Mouse (Mus musculus): ENCODE results near the gene Ssh2. TPM values are rescaled to one million over a fixed set of nuclear protein-coding genes. Genes with fewer than 3 reads are reported as not detected.
"Not testable (repeated sequence)": the region's sequence is repeated elsewhere in the genome, so short reads cannot be mapped to it uniquely, and the experiment has no call there.

Ssh2 gene
- polyA plus RNA-seq, 1 experiment from 2014 or later, result 7.4 TPM

GRCm38 (mm10) chr11:77381174-77381573 lies 165.1 kb downstream of the Ssh2 start:
- Histone ChIP-seq H3K4me1 (ENCODE audit: insufficient read depth, low read length) (no peaks in the 10 kb centered on the region), H3K4me2 (replicated peaks; ENCODE audit: low read depth, low read length) (no peak overlapping the region), H3K27me3 (ENCODE audit: insufficient read depth, low read length) (no peaks in the 10 kb centered on the region), H3K9ac (replicated peaks; ENCODE audit: low read length) (no peak overlapping the region), H3K9me3 (ENCODE audit: low read length) (no peaks in the 10 kb centered on the region), H3K27ac (ENCODE audit: low read length) (no peak overlapping the region), H3K36me3 (ENCODE audit: insufficient read depth, low read length) (no peaks in the 10 kb centered on the region), H3K4me3 (ENCODE audit: low read length) (no peak overlapping the region)
- WGBS, result 90% methylated on average over 3 of the region's 3 CpGs
- ATAC-seq (ENCODE audit: low FRiP score, low TSS enrichment), result no peak

DNA sequence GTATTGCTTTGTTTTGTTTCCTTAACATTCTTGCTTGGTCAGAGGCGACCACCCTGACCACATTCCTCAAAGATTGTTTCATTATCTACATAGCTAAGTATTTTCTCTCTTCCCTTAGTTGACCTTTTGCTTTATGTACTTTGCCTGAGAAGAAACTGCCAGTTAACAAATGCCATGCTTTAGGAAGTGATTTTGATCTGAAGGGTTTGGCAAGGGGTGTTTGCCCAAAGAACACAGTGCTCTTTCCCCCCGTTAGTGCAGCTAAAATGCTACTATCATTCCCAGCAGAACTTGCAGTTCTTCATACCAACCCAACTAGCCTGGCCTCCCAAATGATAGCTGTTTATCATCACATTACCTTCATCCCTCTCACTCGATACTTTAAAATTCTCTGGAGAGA lies 168.1 kb downstream of the Ssh2 start:
- no peaks in the 10 kb centered on the region for H3K4me1 ChIP-seq (ENCODE audit: insufficient read depth, low read length)
- no peak overlapping the region for H3K4me2 ChIP-seq (replicated peaks; ENCODE audit: low read depth, low read length)
- H3K27ac ChIP-seq (ENCODE audit: low read length), result no peak overlapping the region
- H3K27me3 ChIP-seq (ENCODE audit: insufficient read depth, low read length), result no peaks in the 10 kb centered on the region
- ATAC-seq (ENCODE audit: low FRiP score, low TSS enrichment), result no peak
- H3K9ac ChIP-seq (replicated peaks; ENCODE audit: low read length), result no peak overlapping the region
- no peak overlapping the region for H3K4me3 ChIP-seq (ENCODE audit: low read length)
- H3K9me3 ChIP-seq (ENCODE audit: low read length), result no peaks in the 10 kb centered on the region
- H3K36me3 ChIP-seq (ENCODE audit: insufficient read depth, low read length), result no peaks in the 10 kb centered on the region
- WGBS, result 83% methylated on average over 3 of the region's 3 CpGs

- 47% methylated on average over 3 of the region's 3 CpGs for WGBS
- H3K9me3 ChIP-seq (ENCODE audit: low read length), result no peaks in the 10 kb centered on the region
- H3K4me3 ChIP-seq (ENCODE audit: low read length), result no peak overlapping the region
- H3K4me1 ChIP-seq (ENCODE audit: insufficient read depth, low read length), result no peaks in the 10 kb centered on the region
- no peaks in the 10 kb centered on the region for H3K27me3 ChIP-seq (ENCODE audit: insufficient read depth, low read length)
- H3K36me3 ChIP-seq (ENCODE audit: insufficient read depth, low read length), result no peaks in the 10 kb centered on the region
- H3K9ac ChIP-seq (replicated peaks; ENCODE audit: low read length), result no peak overlapping the region
- H3K4me2 ChIP-seq (replicated peaks; ENCODE audit: low read depth, low read length), result no peak overlapping the region
- no peak for ATAC-seq (ENCODE audit: low FRiP score, low TSS enrichment)
- H3K27ac ChIP-seq (ENCODE audit: low read length), result no peak overlapping the region
These were observed 169.9 kb downstream of the Ssh2 start for GRCm38 (mm10) chr11:77385706-77386690.

GRCm38 (mm10) chr11:77388197-77388596 lies 172.1 kb downstream of the Ssh2 start:
- H3K4me1 ChIP-seq (ENCODE audit: insufficient read depth, low read length); H3K27ac ChIP-seq (ENCODE audit: low read length); H3K4me3 ChIP-seq (ENCODE audit: low read length); H3K4me2 ChIP-seq (replicated peaks; ENCODE audit: low read depth, low read length); H3K9me3 ChIP-seq (ENCODE audit: low read length); ATAC-seq (ENCODE audit: low FRiP score, low TSS enrichment); H3K36me3 ChIP-seq (ENCODE audit: insufficient read depth, low read length); H3K9ac ChIP-seq (replicated peaks; ENCODE audit: low read length); H3K27me3 ChIP-seq (ENCODE audit: insufficient read depth, low read length): not testable (repeated sequence)
- WGBS, result 84% methylated on average over 3 of the region's 3 CpGs

GRCm38 (mm10) chr11:77395539-77395938 lies 179.5 kb downstream of the Ssh2 start:
- Histone ChIP-seq H3K4me2 (replicated peaks; ENCODE audit: low read depth, low read length) (no peak overlapping the region), H3K27me3 (ENCODE audit: insufficient read depth, low read length) (no peaks in the 10 kb centered on the region), H3K4me3 (ENCODE audit: low read length) (no peak overlapping the region), H3K4me1 (ENCODE audit: insufficient read depth, low read length) (no peaks in the 10 kb centered on the region), H3K36me3 (ENCODE audit: insufficient read depth, low read length) (0 out of 2 replicates have a peak, but pooled peaks cover 3% of the 10 kb centered on the region), H3K9me3 (ENCODE audit: low read length) (no peaks in the 10 kb centered on the region), H3K27ac (ENCODE audit: low read length) (no peak overlapping the region), H3K9ac (replicated peaks; ENCODE audit: low read length) (no peak overlapping the region)
- ATAC-seq (ENCODE audit: low FRiP score, low TSS enrichment), result no peak
- 85% methylated on average over 2 of the region's 2 CpGs for WGBS

- 84% methylated on average over 2 of the region's 2 CpGs for WGBS
- ATAC-seq (ENCODE audit: low FRiP score, low TSS enrichment), result no peak
These were observed 186.4 kb downstream of the Ssh2 start for GRCm38 (mm10) chr11:77402508-77402907.

GRCm38 (mm10) chr11:77406329-77406728 lies 190.2 kb downstream of the Ssh2 start:
- H3K4me3 ChIP-seq (ENCODE audit: low read length), result no peak overlapping the region
- peaks cover 3% of the 10 kb centered on the region; the same call in 1 of the 2 replicates for H3K36me3 ChIP-seq (ENCODE audit: insufficient read depth, low read length)
- no peak overlapping the region for H3K9ac ChIP-seq (replicated peaks; ENCODE audit: low read length)
- no peaks in the 10 kb centered on the region for H3K4me1 ChIP-seq (ENCODE audit: insufficient read depth, low read length)
- no peak overlapping the region for H3K27ac ChIP-seq (ENCODE audit: low read length)
- ATAC-seq (ENCODE audit: low FRiP score, low TSS enrichment), result no peak
- no peaks in the 10 kb centered on the region for H3K9me3 ChIP-seq (ENCODE audit: low read length)
- H3K4me2 ChIP-seq (replicated peaks; ENCODE audit: low read depth, low read length), result no peak overlapping the region
- H3K27me3 ChIP-seq (ENCODE audit: insufficient read depth, low read length), result no peaks in the 10 kb centered on the region
- WGBS, result 78% methylated on average over 2 of the region's 2 CpGs

More at GRCm38 (mm10) chr11:77402508-77402907, 186.4 kb downstream of the Ssh2 start:
- no peaks in the 10 kb centered on the region for H3K27me3 ChIP-seq (ENCODE audit: insufficient read depth, low read length)
- H3K4me2 ChIP-seq (replicated peaks; ENCODE audit: low read depth, low read length), result no peak overlapping the region
- H3K4me3 ChIP-seq (ENCODE audit: low read length), result no peak overlapping the region
- H3K9ac ChIP-seq (replicated peaks; ENCODE audit: low read length), result no peak overlapping the region
- H3K4me1 ChIP-seq (ENCODE audit: insufficient read depth, low read length), result no peaks in the 10 kb centered on the region
- H3K36me3 ChIP-seq (ENCODE audit: insufficient read depth, low read length), result no peaks in the 10 kb centered on the region
- H3K9me3 ChIP-seq (ENCODE audit: low read length), result no peaks in the 10 kb centered on the region
- no peak overlapping the region for H3K27ac ChIP-seq (ENCODE audit: low read length)

DNA sequence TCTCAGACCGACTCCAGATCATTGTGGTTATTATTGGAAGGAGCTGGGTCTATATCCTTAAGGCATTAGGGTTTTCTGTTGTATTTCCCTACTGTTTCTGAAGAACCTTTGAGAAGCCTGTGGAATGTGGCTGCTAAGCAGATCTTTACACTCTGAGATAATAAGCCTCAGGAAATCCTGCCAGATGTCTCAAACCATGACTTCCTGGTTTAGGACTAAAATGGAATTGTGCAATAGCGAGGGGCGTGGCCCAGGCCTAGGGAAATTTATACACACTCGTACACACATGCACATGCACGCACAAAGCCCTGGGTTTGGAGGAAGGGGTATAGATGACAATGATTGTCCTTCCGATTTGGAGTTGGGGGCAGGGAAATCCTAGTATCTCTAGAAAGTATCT lies 193.8 kb downstream of the Ssh2 start:
- no peak overlapping the region for H3K4me2 ChIP-seq (replicated peaks; ENCODE audit: low read depth, low read length)
- no peak overlapping the region for H3K4me3 ChIP-seq (ENCODE audit: low read length)
- WGBS, result 73% methylated on average over 6 of the region's 6 CpGs
- H3K36me3 ChIP-seq (ENCODE audit: insufficient read depth, low read length), result peaks cover 3% of the 10 kb centered on the region; the same call in 1 of the 2 replicates
- H3K9ac ChIP-seq (replicated peaks; ENCODE audit: low read length), result no peak overlapping the region
- H3K27me3 ChIP-seq (ENCODE audit: insufficient read depth, low read length), result no peaks in the 10 kb centered on the region
- H3K9me3 ChIP-seq (ENCODE audit: low read length), result no peaks in the 10 kb centered on the region
- 0 out of 2 replicates have a peak, but pooled peaks have one; percentile 23 for ATAC-seq (ENCODE audit: low FRiP score, low TSS enrichment)
- 0 out of 2 replicates have a peak overlapping the region, but pooled peaks have one; percentile 27 for H3K27ac ChIP-seq (ENCODE audit: low read length)
- no peaks in the 10 kb centered on the region for H3K4me1 ChIP-seq (ENCODE audit: insufficient read depth, low read length)

DNA sequence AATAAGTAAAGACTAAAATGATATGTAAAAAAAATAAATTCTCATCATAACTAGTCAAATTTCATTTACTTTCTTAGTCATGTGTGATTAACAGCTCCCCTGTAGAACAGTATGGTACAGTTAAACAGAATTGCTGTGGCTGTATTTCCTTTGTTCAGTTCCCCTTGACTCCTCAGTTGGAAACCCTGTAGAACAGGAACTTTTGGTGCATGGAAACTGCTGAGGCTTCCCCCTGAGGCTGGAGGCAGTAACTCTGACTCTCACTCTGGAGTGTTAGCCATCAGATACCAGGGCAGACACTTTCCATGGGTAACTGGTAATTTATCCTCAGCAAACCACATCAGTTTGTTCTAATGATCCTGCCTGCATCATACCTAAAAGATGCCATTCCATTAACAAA lies 195.2 kb downstream of the Ssh2 start:
- Histone ChIP-seq H3K27ac (ENCODE audit: low read length) (no peak overlapping the region), H3K4me3 (ENCODE audit: low read length) (no peak overlapping the region)

More for the DNA sequence above, 195.2 kb downstream of the Ssh2 start:
- no peak overlapping the region for H3K9ac ChIP-seq (replicated peaks; ENCODE audit: low read length)
- H3K9me3 ChIP-seq (ENCODE audit: low read length), result no peaks in the 10 kb centered on the region
- 0 out of 2 replicates have a peak, but pooled peaks cover under 1% of the 10 kb centered on the region for H3K4me1 ChIP-seq (ENCODE audit: insufficient read depth, low read length)
- no peaks in the 10 kb centered on the region for H3K27me3 ChIP-seq (ENCODE audit: insufficient read depth, low read length)
- H3K36me3 ChIP-seq (ENCODE audit: insufficient read depth, low read length), result peaks cover 3% of the 10 kb centered on the region; the same call in 1 of the 2 replicates
- no peak for ATAC-seq (ENCODE audit: low FRiP score, low TSS enrichment)
- no peak overlapping the region for H3K4me2 ChIP-seq (replicated peaks; ENCODE audit: low read depth, low read length)

Data from kidney, embryonic 16.5 days (tissue).